Mouse (Mus musculus): Measurements from ENCODE around the gene Gm49661.

The Gm49661 gene

DNA sequence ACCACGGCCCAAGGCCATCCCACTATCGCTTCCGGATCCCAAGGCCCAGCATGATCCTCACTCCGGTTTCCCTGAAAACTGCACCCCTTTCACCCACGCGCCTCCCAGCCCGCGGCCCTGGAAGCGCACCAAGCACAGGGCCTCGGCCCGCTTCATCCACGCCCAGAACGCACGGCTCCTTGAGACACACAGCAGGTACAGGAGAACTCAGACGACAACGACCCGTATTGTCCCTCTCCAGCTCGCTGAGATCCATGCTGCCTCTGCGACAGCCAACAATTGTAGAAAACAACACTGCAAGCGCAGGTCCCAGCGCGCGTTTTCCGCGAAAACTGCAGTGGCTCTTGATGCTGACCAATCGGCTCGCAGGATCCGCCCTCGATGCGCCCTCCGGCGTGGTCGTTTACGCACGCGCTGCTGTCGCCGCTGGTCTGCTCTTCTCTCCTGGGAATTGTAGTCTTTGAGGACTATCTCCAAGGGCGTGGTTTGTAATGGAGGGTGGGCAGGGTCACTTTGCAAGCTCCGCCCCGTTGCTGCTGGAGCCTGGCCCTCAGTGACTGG is 3.4 kb downstream of the Gm49661 start:
- DNase-seq: peak; percentile 93

DNA sequence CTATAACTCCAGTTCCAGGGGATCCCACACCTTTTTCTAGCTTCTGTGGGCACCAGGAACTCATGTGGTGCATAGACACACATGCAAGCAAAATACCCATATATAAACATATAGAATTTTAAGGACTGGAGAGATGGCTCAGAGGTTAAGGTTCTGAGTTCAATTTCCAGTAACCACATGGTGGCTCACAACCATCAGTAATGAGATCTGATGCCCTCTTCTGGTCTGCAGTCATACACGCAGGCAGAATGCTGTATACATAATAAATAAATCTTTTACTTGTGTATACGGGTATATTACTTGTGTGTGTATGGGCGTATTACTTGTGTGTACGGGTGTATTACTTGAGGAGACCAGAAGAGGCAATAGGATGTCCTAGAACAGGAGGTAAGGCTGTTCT is 5.3 kb downstream of the Gm49661 start:
- no peak for DNase-seq

DNA sequence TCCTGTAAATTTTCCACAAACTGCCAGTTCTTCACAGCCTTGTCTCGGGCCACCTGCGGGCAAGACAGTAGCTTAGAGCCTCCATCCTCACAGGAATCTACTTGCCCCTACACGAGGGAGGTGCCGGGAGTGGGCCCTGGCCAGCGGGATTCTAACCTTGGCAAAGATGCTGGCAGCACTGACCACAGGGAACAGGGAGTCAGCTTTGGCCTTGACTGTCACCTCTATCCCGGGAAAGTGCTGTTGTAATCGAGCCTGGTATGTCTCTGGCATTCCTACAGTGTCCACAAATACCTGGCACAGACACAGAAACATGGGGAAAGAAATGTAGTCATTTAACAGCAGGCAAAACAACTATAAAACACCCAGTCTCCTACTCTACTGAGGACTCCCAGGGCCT is 9.4 kb downstream of the Gm49661 start:
- no peak for DNase-seq

DNA sequence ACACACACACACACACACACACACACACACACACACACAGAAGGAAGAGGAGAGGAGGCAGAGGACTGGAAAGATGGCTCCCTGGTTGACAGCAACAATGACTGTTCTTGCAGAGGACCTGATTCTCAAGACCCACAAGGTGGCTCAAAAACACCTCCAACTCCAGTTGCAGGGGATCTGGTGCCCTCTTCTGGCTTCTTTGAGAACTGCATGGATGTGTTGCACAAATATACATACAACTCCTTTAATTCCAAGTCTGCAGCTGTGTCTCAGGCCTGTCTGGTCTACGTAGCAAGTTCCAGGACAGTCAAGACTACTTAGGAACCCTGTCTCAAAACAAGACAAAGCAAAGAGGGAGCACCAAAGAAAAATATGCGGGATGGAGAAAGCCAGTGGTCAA is 12.5 kb downstream of the Gm49661 start:
- DNase-seq: peak; percentile 55

DNA sequence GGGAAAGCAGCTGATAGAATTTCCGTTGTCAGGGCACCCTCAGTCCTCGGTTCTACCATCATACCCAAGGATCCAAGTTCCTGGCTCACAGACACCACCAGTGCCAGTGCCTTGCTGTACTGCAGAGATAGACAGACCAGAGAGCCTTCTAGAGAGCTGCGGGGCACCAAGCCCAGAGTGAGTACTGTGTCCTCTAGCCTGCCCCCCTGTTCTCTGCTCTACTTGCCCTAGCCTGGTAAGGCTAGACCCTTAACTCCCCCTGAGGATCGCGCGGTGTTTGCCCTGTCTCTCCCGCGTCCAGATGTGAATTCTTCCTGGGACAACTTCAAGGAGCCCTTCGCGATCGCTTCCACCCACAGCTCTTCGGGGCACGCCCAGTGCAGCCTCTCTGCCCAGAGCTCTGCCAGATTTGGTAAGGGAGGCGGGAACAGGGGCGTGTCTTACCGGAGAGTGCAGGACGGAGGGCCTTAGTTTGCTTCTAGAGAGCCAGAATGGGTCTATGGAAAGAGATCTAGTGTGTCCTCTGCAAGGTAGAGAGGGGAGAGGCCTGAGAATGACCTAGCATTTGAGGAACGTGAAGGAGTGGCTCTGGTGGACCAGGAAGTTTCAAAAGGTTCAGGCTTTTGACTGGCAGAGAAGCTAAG is 16.5 kb downstream of the Gm49661 start:
- no peak for DNase-seq

DNA sequence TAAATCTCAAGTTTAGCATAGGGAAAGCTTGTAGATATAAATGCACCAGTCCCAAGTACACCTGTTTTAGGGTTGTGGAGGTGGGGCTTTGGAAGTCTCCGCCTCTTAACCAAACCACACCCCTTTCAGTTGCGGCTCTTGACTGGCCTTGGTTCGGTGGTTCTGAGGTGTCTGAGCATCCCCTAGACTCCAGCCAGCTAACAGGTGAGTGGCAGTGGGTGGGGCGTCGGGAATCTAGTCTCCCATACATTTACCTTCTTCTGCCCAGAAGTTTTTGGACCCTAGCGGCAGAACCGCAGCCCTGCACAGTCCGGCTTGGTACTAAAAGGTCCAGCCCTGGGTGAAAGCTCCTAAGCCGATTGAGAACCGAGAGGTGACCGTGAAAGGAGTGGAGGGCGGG is 19.5 kb downstream of the Gm49661 start:
- DNase-seq: no peak

DNA sequence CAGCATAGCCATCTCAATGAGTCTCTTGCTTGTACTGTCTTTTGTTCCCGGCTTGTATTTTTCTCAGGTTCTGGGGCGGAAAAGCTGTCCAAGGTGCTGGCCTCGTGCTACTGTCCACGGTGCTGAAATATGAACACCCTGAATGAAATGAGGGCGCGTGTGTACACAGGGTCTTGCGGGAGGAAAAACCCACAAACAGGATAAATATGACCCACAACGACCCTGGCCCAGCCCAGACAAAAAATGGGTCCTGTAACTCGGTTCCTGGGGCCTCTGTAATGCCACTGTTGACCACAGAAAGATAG is 22.0 kb downstream of the Gm49661 start:
- no peak for DNase-seq

DNA sequence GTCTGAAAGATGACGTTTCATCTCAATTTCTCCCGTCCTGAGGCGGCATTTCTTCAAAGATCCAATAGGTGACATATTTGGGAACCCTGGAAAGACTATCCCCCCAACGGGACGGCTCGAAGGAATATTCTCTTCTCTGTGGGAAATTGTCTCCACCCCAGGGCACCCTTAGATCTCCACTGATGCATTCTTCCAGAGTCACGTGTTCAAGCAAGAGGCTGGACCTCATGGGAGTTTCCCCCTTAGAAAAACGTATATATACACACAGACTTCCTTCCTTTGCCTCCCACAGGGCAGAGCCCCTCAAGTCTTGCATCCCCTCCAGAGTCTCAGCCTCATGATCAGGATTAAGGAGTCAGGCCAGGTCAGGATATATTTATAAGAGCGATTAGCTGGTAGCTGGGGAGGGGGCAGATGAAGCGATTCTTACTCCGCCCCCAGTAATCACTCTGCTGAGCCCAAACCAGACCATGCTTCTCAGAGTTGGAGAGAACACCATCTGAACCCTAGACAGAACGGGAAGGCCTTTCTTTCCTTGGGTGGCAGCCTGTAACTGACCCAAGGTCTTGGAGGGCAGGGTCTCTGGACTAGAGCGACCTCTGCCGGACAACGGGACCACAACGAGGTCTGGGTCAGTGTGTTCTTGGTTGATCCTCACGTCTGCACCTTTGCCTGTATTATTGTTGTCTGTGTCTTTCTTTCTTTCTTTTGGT is 22.5 kb downstream of the Gm49661 start, which contains the start of gene Rtbdn:
Gene Rtbdn (plus strand): TSS at position 464 of the 713 bp plus-strand sequence.
- DNase-seq: no peak

DNA sequence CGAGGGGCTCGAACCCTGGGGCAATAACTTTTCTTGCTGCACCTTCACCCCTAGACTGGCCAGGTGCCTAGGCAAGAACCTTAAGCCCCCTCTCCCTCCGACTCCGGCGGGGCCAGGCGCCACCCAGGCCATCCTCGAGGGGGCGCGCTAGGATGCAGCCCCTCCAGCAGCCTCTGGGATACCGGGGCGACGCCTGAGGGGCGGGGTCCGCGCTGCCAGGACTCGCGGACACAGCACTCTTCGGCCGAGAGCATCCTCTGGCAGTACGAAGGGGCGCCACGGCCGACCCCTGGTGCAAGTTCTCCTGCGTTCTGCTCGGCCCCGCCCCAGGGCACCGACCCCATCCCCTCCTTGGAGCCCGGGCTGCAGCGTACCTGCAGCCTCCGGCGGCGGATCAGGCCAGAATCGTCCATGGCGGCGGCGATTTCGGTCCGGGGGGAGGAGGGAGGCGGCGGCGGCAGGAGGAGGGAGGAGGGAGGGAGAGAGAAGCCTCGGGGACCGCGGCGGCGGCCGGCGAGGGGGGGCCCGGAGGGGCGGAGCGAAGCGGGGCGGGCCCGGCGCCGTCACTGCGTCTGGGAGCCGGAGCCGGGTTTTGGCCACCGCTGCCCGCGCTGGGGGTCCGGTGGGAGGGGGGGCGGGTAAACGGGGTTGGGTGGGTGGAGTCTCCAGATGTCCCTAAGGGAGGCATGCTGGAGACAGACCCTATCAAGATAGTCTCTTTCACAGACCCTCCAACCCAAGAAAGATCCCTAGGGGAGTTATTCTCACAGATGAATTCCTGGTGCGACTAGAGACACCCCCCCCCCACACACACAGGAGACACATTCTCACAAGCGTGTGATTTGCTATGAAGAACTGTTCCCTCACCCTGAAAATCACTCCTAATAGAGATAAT is 23.4 kb downstream of the Gm49661 start:
- peak; percentile 62 for DNase-seq

DNA sequence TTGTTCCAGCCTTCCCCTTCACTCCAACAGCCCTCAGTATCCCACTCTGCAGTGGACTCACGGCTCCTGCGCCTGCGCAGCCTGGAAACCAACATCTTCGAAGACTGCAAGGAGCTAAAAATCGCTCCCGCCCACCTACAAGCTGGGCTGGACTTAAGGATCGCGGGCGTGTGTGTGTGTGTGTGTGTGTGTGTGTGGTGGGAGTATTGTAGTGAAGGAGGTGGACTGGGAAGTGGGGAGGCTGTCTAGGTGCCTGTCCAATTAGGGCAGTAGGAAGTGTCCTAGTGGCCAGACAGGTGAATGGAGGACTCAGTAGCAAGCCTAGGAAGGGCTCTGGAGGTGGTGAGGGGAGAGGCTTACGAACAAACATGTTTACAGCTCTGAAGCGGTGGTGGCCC is 24.0 kb downstream of the Gm49661 start:
- DNase-seq: peak; percentile 83

DNA sequence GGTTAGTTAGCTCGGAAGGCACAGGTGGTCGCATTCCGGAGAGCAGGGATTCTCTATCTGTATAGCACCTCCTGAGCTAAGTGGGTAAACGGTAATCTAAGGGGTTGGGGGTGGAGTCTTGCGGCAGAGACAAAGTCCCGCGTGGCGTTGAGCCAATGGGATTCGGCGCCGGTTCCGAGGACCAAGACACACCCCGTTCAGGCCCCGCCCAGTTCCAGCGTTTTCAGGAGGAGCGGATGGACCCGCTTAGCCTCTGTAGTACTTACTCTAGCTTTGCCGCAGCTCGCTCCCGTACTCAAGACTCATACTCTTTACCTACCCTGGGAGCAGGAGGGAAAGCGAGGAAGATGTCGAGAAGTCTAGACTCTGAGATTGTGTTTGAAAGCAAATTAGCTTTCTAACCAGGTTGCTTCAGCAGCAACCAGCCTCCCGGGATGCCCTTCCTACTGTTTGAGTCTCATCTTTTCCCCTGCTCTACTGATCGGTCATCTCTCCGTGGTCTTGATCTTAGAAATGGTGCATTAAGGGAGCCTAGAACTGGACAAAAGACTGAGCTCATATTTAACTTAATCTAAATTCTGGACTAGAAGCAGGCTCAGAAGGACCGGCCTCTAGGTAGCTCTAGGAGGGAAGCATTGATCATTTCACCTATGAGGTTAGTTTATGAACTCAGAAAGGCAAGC is 24.6 kb downstream of the Gm49661 start:
- DNase-seq: peak; percentile 81

DNA sequence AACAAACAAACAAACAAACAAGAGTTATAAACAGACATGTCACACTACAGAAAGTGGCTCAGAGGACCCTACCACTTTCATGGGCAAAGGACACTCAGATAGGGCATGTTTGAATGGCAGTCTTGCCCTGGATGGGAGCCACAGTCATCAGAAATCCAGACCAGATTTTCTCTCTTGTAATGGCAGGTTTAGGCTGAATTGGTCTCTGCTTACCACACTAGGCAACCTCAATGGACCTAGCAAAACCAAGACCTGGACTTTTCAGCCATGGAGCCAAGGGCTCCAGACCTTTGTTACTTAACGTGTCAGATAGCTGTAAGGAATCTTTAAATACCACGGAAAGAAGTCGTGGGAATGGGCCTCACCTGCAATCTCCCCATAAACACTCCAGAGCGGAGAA is 25.5 kb downstream of the Gm49661 start:
- DNase-seq: no peak

DNA sequence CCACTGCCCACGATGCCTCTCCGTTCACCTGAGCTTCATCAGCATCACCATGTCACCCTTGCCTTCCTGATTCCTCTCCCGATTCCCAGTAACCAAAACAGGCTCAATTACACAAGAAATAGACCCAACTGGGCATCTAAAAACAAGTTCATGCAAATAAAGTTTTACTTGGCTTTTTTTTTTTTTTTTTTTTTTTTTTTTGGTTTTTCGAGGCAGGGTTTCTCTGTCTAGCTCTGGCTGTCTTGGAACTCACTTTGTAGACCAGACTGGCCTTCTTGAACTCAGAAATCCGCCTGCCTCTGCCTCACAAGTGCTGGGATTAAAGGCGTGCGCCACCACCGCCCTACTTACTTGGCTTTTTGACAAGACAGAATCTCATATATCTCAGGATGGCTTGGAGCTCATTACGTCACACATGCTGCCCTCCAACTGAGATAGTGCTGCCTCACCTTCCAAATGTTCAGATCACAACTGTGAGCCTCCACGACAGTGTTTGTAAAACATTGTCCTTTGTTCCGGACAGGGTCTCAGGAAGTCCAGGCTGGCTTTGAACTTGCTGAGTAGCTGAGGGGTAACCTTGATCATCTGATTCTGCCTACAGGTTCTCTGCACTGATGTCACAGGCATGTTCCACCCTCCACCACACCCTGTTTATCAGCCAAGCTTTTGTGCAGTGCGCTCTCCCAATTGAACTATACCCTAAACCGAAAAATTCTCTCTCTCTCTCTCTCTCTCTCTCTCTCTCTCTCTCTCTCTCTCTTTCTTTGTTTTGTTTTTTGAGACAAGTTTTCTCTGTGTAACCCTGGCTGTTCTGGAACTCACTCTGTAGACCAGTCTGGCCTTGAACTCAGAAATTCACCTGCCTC is 31.4 kb downstream of the Gm49661 start:
- DNase-seq: no peak

DNA sequence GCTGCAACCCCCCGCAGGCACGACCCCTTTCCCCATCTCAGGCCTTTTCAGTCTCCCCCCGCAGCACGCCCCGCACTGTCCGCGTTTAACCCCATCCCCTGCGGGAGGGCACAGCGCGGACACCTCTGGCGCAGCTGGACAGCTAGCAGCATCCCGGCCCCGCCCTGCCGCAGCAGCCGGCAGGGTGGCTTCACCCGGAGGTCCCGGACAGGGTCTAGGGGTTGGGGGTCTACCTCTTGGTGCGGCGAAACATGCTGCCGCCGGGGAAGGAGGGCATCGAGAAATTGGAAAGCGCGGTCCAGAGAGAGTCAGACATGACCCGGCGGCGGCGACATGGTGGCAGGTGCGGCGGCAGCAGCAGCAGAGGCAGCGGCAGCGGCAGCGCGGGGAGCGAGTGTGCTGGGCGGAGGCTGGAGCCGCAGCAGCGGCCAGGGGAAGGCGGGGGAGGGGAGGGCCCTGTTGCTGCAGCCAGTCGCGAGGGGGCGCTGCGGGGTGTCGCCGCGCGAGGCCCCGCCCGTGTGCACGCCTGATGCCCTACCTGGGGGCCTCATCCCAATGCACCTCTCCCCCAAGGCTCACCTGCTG is 32.2 kb downstream of the Gm49661 start, which contains the start of gene Mast1:
Gene Mast1 (minus strand): TSS at position 398 of the 585 bp plus-strand sequence.
- DNase-seq: peak; percentile 83

DNA sequence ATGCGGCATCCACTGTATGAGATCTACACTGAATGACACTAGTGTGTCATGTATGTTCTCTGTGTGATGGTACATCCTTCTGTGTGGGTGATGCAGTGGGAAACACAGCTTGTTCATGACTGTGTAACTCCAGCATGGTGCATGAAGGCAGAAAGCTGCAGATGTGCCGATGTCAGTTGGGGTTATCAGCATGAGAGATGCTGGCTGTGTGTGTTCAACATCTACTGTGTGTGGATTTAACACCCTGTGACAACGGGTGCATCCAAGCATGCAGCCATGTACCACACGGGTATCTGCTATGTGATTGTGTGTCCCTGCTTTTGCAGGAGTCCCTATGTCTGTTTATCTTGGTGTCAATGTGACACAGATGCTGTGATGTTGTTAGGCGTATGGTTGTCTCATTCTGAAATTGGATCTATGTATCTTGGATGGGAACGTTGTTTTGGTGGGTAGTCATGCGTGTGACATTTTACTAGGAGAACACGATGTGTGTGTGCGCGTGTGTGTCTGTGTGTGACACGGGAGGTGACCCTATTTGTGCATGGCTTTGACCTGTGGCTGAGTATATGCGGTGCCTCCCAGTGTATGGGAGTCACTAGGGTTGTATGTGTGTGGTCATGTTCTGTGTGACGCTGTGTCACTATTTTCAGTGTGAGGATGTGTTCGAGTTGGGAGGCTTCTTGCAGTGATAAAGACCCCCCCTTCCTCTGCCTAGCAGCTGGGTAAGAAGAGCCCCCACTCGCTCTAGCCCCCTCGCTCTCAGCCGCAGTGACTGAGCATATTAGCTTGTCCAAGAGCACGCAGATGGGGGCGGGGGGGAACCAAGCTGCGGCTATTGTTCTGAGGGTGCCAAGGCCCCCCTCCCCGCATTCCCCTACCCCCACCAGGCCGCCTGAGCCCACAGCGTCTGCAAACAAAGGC is 32.9 kb downstream of the Gm49661 start:
- no peak for DNase-seq

DNA sequence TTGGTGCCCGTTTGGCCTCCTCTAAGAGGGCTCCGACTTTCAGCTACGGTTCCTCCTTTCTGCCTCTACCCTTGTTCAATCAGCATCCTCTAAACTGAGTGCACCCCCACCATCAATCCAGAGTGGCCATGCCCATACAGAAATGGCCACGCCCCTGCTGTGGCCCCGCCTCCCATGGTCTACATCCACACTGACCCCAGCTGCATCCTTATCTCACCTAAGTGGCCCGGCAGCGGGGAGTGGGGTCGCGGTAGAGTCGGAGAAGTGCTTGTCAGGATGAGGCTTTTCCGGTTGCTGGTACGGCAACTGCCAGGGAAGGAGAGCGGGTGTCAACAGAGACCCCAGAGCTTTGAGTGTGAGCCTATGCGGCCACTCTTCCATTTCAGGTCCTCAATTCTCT is 33.7 kb downstream of the Gm49661 start:
- no peak for DNase-seq

DNA sequence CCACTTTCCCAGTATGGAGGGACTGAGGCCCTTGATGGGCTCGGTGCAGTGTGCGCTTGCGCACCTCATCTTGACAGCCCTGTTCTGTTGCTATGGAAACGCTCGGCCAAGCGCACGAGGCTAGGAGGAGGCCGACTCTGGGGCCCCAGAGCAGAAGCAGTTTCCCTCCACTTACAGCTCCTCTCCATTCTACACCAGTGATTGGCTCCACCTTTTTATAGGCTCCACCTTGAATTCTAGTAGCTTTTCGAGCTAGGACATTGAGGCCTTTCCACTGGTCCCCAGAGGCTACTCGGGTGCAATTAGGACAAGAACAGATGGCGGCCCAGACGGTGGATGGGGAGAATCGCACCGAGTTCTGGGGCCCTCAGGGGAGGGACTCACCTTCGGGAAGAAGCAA is 34.4 kb downstream of the Gm49661 start:
- peak; percentile 59 for DNase-seq

DNA sequence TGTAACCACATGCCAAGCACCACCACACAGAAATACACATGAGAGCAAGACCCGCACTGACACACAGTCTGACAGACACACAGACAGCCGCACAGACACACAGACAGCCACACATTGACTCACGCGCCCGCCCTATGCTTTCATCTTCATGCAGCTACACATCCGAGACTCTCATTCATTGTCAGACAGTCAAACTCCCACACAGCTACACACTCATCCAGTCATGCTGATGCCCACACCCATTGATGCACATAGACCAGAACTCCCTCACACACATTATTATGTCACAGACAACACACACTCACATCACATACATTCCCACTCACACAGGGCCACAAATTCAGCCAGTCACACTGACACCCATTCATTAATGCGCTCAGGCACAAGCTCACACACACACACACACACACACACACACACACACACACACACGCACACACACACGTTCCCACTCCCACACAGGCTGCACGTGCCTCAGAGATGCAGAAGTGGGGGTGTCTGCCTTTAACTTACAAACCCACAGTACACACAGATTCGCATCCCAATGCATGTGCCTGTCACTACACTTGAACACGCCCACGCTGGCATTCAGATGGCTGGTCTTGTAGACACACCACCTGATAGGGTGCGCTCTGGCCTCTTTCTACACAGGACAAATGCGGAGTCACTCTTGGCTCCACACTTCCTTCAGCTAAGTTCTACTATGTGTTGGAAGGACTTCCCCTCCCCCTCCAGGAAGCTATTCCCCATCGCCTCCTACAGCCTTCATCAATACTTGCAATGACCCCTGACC is 35.3 kb downstream of the Gm49661 start:
- DNase-seq: no peak

DNA sequence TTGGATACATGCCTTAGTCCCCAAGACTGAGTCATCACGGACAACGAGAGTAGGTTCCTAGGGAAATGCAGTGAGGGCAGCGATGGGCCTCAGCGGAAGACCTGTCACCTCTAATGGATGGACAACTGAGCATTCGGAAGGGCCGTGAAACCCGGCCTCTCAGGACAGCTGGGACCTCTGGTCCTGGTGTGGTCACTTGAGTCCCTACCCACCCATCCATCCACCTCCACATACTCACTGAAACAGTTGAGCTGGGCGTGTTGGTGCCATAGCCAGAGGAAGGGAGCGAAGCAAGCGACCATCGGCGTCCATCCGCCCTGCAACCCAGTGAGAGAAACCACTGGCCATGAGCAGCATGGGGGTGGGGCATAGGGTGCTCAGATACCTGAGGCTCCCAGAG is 38.7 kb downstream of the Gm49661 start:
- no peak for DNase-seq

Measured in right cerebral cortex, postnatal 25 days (tissue).